Mouse (Mus musculus) forebrain, embryonic 11.5 days (tissue): ENCODE measurements around the gene Pts. TPM values are rescaled to one million over a fixed set of nuclear protein-coding genes. Genes with fewer than 3 reads are reported as not detected.

Experiments used
- ATAC-seq: fragments of 200-750 bp; cut with Nextera tagmentation; replicated peaks from 2 replicates; pipeline ENCODE4 v1.8.0; 2017; ENCODE audit warnings: moderate TSS enrichment; ENCODE audit not compliant: low FRiP score
- DNase-seq: peaks from one replicate; pipeline ENCODE4 v3.0.0-alpha.2; 2017; ENCODE audit warnings: low spot score
- H3K27ac ChIP-seq: fragments of 300-500 bp; sonication (generic); 2 replicates; pipeline ENCODE4 v1.5.1; 2014; ENCODE audit warnings: low read depth, low read length
- H3K27me3 ChIP-seq: fragments of 300-500 bp; sonication (generic); 2 replicates; pipeline ENCODE4 v1.6.1; 2014; ENCODE audit warnings: mild to moderate bottlenecking, low read length, mixed read lengths; ENCODE audit not compliant: control insufficient read depth, insufficient read depth
- H3K36me3 ChIP-seq: fragments of 300-500 bp; sonication (generic); 2 replicates; pipeline ENCODE4 v1.6.1; 2014; ENCODE audit warnings: mild to moderate bottlenecking, low read length, moderate library complexity, mixed read lengths; ENCODE audit not compliant: control insufficient read depth, insufficient read depth
- H3K4me1 ChIP-seq: fragments of 300-500 bp; sonication (generic); replicated peaks from 2 replicates; pipeline ENCODE4 v1.6.1; 2014; ENCODE audit warnings: low read length, mixed read lengths; ENCODE audit not compliant: control insufficient read depth, insufficient read depth
- H3K4me2 ChIP-seq: fragments of 300-500 bp; sonication (generic); 2 replicates; pipeline ENCODE4 v1.6.1; 2014; ENCODE audit warnings: low read depth, mild to moderate bottlenecking, low read length, moderate library complexity, mixed read lengths; ENCODE audit not compliant: severe bottlenecking
- H3K4me3 ChIP-seq: fragments of 300-500 bp; sonication (generic); 2 replicates; pipeline ENCODE4 v1.5.1; 2014; ENCODE audit warnings: low read depth, low read length
- H3K9ac ChIP-seq: fragments of 300-500 bp; sonication (generic); 2 replicates; pipeline ENCODE4 v1.6.1; 2014; ENCODE audit warnings: low read length
- H3K9me3 ChIP-seq: fragments of 300-500 bp; sonication (generic); 2 replicates; pipeline ENCODE4 v1.6.1; 2016; ENCODE audit warnings: low read length, mixed read lengths; ENCODE audit not compliant: control insufficient read depth
- WGBS: fragments of 180-500 bp; shearing (Covaris S2); extraction: QIAGEN DNeasy Blood & Tissue Kit; methylation state at CpG from one replicate; pipeline ENCODE4 v1.1.7; 2014; 5-methylcytosine and 5-hydroxymethylcytosine counted together
- polyA plus RNA-seq: library from polyadenylated mRNA; unstranded; fragments of >200 nt; fragmentation: Nextera tagmentation; extraction: Ambion mirVana; gene quantifications from 2 replicates; pipeline ENCODE4 v1.2.1, GENCODE M21; 2014

Pts gene
- polyA plus RNA-seq, 1 experiment from 2014 or later = 93.5 TPM

- H3K9ac ChIP-seq = no peak overlapping the region
- no peak overlapping the region for H3K4me3 ChIP-seq
- DNase-seq = no peak
- H3K4me2 ChIP-seq = no peak overlapping the region
- no peak for ATAC-seq
- H3K9me3 ChIP-seq = no peaks in the 10 kb centered on the region
- no peaks in the 10 kb centered on the region for H3K4me1 ChIP-seq
- 56% methylated on average over 8 of the region's 8 CpGs for WGBS
- H3K36me3 ChIP-seq = no peaks in the 10 kb centered on the region
- no peak overlapping the region for H3K27ac ChIP-seq
- H3K27me3 ChIP-seq = no peaks in the 10 kb centered on the region
Observed at GRCm38 (mm10) chr9:50475745-50476144, 52.8 kb downstream of the Pts start.

DNA sequence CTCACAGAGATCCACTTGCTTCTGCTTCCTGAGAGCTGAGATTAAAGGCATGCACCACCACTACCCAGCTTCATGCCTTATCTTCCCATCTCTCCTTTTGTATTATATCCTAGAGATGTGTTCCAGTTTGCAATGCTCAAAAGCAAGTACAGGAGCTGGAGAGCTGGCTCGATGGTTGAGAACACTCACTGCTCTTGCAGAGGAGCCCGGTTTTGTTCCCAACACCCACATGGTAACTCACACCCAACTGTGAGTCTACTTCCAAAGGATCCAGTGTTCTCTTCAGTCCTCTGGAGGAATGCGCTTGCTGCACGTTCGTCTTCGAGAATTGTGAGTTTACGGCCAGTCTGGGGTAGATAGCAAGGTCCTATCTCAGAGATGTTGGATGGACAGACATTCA is 53.2 kb downstream of the Pts start:
- no peak for DNase-seq
- Histone ChIP-seq H3K36me3 (no peaks in the 10 kb centered on the region), H3K27me3 (no peaks in the 10 kb centered on the region), H3K9me3 (no peaks in the 10 kb centered on the region), H3K9ac (no peak overlapping the region), H3K4me1 (no peaks in the 10 kb centered on the region), H3K4me3 (no peak overlapping the region), H3K4me2 (no peak overlapping the region), H3K27ac (no peak overlapping the region)
- WGBS = 86% methylated on average over 7 of the region's 7 CpGs
- ATAC-seq = no peak

Other genes with a start within 250 kb of the Pts start
- gene Rpl10-ps3, start 183.8 kb downstream of the Pts start, polyA plus RNA-seq = 140 and 153 TPM in 2 replicates
- gene Plet1, start 34.2 kb downstream of the Pts start, polyA plus RNA-seq = 0.21 TPM in 1 of 2 replicates, not detected in the other
- 9.6 and 10.3 TPM in 2 replicates for gene Il18, start 26.1 kb upstream of the Pts start, polyA plus RNA-seq
- 0.33 and 0.63 TPM in 2 replicates for gene Bco2, start 26.5 kb upstream of the Pts start, polyA plus RNA-seq
- gene Tex12, start 32.6 kb upstream of the Pts start, polyA plus RNA-seq = 0.28 TPM in 1 of 2 replicates, not detected in the other
- gene Sdhd, start 75.1 kb upstream of the Pts start, polyA plus RNA-seq = 257 and 262 TPM in 2 replicates
- 318 and 323 TPM in 2 replicates for gene Timm8b, start 75.2 kb upstream of the Pts start, polyA plus RNA-seq
- gene Pih1d2, start 88.6 kb upstream of the Pts start, polyA plus RNA-seq = 7.2 and 8.6 TPM in 2 replicates
- 23.3 and 24.3 TPM in 2 replicates for gene Nkapd1, start 88.7 kb upstream of the Pts start, polyA plus RNA-seq
- gene Dlat, start 131.1 kb upstream of the Pts start, polyA plus RNA-seq = 53.2 and 57.7 TPM in 2 replicates
- 18.1 and 19.5 TPM in 2 replicates for gene Dixdc1, start 210.8 kb upstream of the Pts start, polyA plus RNA-seq
- gene 2310030G06Rik, start 217.8 kb upstream of the Pts start, polyA plus RNA-seq = 0.79 and 2.3 TPM in 2 replicates
- gene Cryab, start 222.6 kb upstream of the Pts start, polyA plus RNA-seq = 5.5 and 6.0 TPM in 2 replicates
- 0.73 TPM in 1 of 2 replicates, not detected in the other for gene Hspb2, start 223.6 kb upstream of the Pts start, polyA plus RNA-seq
- gene Fdxacb1, start 239.5 kb upstream of the Pts start, polyA plus RNA-seq = 12.6 and 14.0 TPM in 2 replicates
- gene Alg9, start 246.3 kb upstream of the Pts start, polyA plus RNA-seq = 33.4 and 40.3 TPM in 2 replicates
- gene 1110032A03Rik, start 246.8 kb upstream of the Pts start, polyA plus RNA-seq = 28.7 and 31.2 TPM in 2 replicates